Mouse (Mus musculus) kidney, postnatal 0 days (tissue): Measurements from ENCODE around the gene Ndfip2. TPM values are rescaled to one million over a fixed set of nuclear protein-coding genes. Genes with fewer than 3 reads are reported as not detected.

Experiments used
- ATAC-seq: fragments of 200-750 bp; cut with Nextera tagmentation; replicated peaks from 2 replicates; pipeline ENCODE4 v1.8.0; 2017; ENCODE audit warnings: low read depth, moderate number of reproducible peaks, moderate TSS enrichment, moderate library complexity; ENCODE audit not compliant: low FRiP score
- DNase-seq: peaks from one replicate; pipeline ENCODE4 v3.0.0-alpha.2; 2016; ENCODE audit warnings: low spot score
- H3K27ac ChIP-seq: fragments of 300-500 bp; sonication (generic); 2 replicates; pipeline ENCODE4 v1.5.1; 2014; ENCODE audit warnings: mild to moderate bottlenecking
- H3K27me3 ChIP-seq: fragments of 300-500 bp; sonication (generic); 2 replicates; pipeline ENCODE4 v1.6.1; 2014; ENCODE audit warnings: low read length, mixed read lengths; ENCODE audit not compliant: insufficient read depth
- H3K36me3 ChIP-seq: fragments of 300-500 bp; sonication (generic); 2 replicates; pipeline ENCODE4 v1.6.1; 2014; ENCODE audit warnings: low read length, mixed read lengths; ENCODE audit not compliant: insufficient read depth
- H3K4me1 ChIP-seq: fragments of 300-500 bp; sonication (generic); replicated peaks from 2 replicates; pipeline ENCODE4 v1.6.1; 2014; ENCODE audit warnings: antibody characterized with exemption, low read length, mixed read lengths; ENCODE audit not compliant: insufficient read depth
- H3K4me2 ChIP-seq: fragments of 300-500 bp; sonication (generic); 2 replicates; pipeline ENCODE4 v1.6.1; 2014; ENCODE audit warnings: mild to moderate bottlenecking, low read length, moderate library complexity, mixed read lengths
- H3K4me3 ChIP-seq: fragments of 300-500 bp; sonication (generic); replicated peaks from 2 replicates; pipeline ENCODE4 v1.5.1; 2014; ENCODE audit warnings: low read depth, low read length
- H3K9ac ChIP-seq: fragments of 300-500 bp; sonication (generic); 2 replicates; pipeline ENCODE4 v1.6.1; 2014; ENCODE audit warnings: low read depth, low read length
- H3K9me3 ChIP-seq: fragments of 300-500 bp; sonication (generic); replicated peaks from 2 replicates; pipeline ENCODE4 v1.6.1; 2016; ENCODE audit warnings: low read length, inconsistent platforms, mixed read lengths
- CTCF ChIP-seq: IDR thresholded peaks from 2 replicates; pipeline ENCODE4 v1.5.1; 2016; ENCODE audit warnings: antibody characterized with exemption, low read depth, mild to moderate bottlenecking, moderate library complexity
- WGBS: fragments of 180-500 bp; shearing (Covaris S2); extraction: QIAGEN DNeasy Blood & Tissue Kit; methylation state at CpG from one replicate; pipeline ENCODE4 v1.1.7; 2014; 5-methylcytosine and 5-hydroxymethylcytosine counted together
- polyA plus RNA-seq: library from polyadenylated mRNA; unstranded; fragments of >200 nt; fragmentation: Nextera tagmentation; extraction: Ambion mirVana; gene quantifications from 2 replicates; pipeline ENCODE4 v1.2.1, GENCODE M21; 2015

The Ndfip2 gene
- 96.7 and 99.0 TPM in 2 replicates for polyA plus RNA-seq

DNA sequence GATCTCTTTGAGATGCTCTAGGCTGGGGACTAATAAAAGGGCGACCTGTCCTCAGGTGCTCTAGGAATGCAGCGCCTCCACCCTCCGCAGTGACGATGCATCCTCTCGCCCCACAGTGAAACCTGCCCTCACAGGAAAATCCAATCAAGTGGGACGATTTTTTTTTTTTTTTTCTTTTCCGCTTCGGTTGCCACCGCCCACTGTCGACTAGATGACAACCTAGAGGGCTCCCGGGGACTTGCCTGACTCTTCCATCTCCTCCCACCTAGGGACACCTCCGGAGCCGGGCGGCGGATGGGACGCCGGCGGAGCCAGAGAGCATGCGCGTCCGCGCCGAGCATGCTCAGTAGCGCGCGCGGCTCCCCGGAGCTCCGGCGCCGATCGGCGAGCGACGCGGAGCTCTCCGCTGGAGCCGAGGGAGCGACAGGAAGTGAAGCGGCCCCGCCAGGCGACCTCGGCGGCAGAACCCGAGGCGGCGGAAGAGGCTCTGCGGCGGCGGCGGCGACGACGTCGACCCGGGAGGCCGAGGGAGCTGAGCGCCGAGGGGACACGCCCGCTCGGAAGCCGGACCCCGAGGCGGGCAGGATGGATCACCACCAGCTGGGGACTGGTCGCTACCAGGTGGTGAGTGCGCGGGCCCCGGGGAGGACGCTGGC lies at the start of gene Ndfip2:
TSS of gene Ndfip2 (plus strand) at position 195 of the 656 bp plus-strand sequence.
- peak within 1 kb of the TSS; percentile 77 for H3K4me2 ChIP-seq
- no peaks in the 10 kb centered on the region for H3K36me3 ChIP-seq
- TF ChIP-seq CTCF: no peak
- peak; percentile 88 for DNase-seq
- no peaks in the 10 kb centered on the region for H3K27me3 ChIP-seq
- no peaks in the 10 kb centered on the region for H3K4me1 ChIP-seq
- under 1% methylated on average over 65 of the region's 70 CpGs for WGBS
- peak within 1 kb of the TSS; percentile 95 for H3K9ac ChIP-seq
- peak; percentile 94 for ATAC-seq
- peak within 1 kb of the TSS; percentile 95 for H3K4me3 ChIP-seq
- peak within 1 kb of the TSS; percentile 93 for H3K27ac ChIP-seq
- H3K9me3 ChIP-seq: no peaks in the 10 kb centered on the region

DNA sequence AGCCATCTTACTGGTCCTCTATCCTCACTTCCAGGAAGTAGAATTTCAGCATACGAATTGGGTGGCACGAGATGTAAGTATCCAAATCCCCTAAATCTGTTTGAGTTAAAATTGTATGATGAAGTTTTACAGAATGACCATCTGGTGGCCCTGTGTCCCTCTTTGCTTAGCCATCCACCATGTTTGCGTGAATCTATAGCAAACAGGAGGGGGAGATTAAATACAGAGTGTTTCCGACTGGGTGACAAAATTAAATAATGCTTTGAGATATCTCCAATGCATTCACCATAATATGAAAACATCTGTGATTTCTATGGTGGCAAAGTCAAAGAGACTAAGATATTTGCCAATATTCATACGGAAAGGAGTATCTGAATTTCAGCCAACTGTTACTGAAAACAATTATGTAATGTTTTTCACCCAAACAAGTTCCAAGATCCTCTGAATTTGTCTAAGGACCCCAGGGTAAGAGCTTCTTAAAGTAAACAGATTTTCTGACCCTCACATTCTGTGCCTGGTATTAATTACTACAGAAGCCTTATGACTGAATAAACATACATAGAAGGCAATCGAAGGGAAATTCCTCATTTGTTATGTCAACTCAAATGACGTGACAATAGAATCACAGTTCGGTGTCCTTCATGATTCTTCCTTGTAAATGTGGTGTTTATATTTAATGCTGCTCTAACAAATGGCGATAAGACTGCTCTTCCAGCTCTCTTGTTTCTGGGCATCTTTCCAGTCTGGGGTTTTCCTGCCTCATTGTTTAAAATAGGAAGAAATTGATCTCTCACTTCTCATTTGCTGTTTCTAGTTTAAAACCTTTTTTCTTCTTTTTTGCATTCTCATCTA lies 38.6 kb upstream of the Ndfip2 start:
- WGBS: 62% methylated on average over 9 of the region's 9 CpGs

DNA sequence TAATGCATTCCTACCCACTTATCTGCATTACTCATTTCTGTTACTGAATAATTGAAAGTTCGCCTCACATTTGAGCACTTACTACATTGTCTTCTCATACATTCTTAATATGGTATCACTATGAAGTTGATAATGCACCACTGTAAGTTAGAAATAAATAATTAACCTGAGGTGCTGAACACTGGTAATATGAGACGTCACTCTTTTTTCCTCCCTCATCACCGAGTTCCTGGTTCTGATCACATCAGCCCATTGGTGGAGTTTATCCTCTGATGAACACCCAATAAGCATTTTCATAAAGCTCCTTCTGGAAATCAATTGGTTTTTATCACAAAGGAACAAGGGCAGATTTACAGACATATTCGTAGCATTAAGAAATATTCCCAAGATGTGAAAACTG lies 36.1 kb upstream of the Ndfip2 start:
- Histone ChIP-seq H3K4me1 (no peaks in the 10 kb centered on the region), H3K4me2 (no peak overlapping the region), H3K9me3 (no peaks in the 10 kb centered on the region), H3K36me3 (no peaks in the 10 kb centered on the region), H3K27ac (no peak overlapping the region), H3K4me3 (no peak overlapping the region), H3K9ac (no peak overlapping the region), H3K27me3 (no peaks in the 10 kb centered on the region)
- no peak for ATAC-seq
- WGBS: 61% methylated on average over 4 of the region's 4 CpGs
- TF ChIP-seq CTCF: no peak
- DNase-seq: no peak

More for the DNA sequence above, 38.6 kb upstream of the Ndfip2 start:
- Histone ChIP-seq H3K4me1 (no peaks in the 10 kb centered on the region), H3K9ac (no peak overlapping the region), H3K36me3 (no peaks in the 10 kb centered on the region), H3K4me3 (no peak overlapping the region), H3K27me3 (no peaks in the 10 kb centered on the region), H3K27ac (no peak overlapping the region), H3K9me3 (no peaks in the 10 kb centered on the region), H3K4me2 (no peak overlapping the region)
- TF ChIP-seq CTCF: no peak
- DNase-seq: peak; percentile 30
- ATAC-seq: no peak

DNA sequence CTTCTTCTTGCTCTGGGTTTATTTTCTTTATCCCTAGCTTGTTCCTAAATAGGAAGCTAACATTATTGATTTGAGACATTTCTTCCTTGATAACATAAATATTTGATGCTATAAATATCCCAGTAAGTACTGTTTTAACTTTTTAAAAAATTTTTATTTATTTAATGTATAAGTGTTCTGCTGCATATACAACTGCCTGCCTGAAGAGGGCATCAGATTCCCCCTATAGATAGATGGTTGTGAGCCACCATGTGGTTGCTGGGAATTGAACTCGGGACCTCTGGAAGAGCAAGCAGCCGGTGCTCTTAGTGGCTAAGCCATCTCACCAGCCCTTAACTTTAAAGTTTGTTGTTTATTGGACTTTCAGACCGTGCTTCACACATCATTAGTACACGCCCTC lies 32.6 kb upstream of the Ndfip2 start:
- no peak overlapping the region for H3K9ac ChIP-seq
- H3K4me3 ChIP-seq: no peak overlapping the region
- H3K36me3 ChIP-seq: no peaks in the 10 kb centered on the region
- no peaks in the 10 kb centered on the region for H3K9me3 ChIP-seq
- H3K4me1 ChIP-seq: no peaks in the 10 kb centered on the region
- peak; percentile 14; the same call in 1 of the 2 replicates for TF ChIP-seq CTCF
- H3K4me2 ChIP-seq: no peak overlapping the region
- no peaks in the 10 kb centered on the region for H3K27me3 ChIP-seq
- no peak for ATAC-seq
- DNase-seq: no peak
- WGBS: 83% methylated on average over 4 of the region's 4 CpGs
- H3K27ac ChIP-seq: no peak overlapping the region

DNA sequence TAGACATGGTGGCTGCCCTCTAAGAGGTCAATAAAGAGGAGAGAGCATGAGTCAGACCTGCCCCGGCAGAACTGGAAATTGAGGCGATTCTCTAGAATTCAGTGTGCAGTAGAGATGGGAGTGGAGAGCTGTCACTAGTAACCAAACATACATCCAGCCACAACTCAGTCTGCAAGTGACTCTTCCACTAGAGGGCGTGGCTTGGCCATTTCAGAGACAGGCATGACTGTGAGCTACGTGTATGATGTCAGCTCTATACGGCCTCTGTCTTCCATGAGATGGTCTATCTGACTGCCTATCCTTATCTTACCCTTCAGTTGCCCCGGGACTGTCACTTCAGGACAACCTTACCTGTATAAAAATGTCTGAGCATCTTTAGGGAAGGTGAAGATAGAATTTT lies 26.0 kb upstream of the Ndfip2 start:
- WGBS: 47% methylated on average over 6 of the region's 6 CpGs
- ATAC-seq: 0 out of 2 replicates have a peak, but pooled peaks have one; percentile 33
- TF ChIP-seq CTCF: peak; percentile 73

DNA sequence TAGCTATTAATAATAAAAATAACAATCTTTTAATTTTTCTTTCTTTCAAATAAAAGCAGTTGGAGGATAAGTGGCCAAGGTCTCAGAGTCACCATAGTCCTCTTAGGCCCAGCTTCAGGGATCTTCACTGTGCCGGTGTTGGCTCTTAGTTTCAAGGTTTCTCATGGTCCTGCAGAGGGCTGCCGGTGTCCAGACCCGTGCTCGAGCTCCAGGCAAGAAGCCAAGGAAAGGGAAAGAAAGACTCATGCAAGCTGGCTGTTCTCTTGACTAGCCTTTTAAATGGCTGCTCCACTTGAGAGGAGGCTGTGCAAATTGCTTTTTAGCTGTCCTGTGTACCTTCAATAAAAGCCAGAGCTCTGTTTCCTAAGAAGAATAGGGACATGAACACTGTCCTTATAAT lies 21.8 kb upstream of the Ndfip2 start:
- no peak for TF ChIP-seq CTCF
- H3K4me3 ChIP-seq: no peak overlapping the region
- H3K36me3 ChIP-seq: no peaks in the 10 kb centered on the region
- H3K9ac ChIP-seq: no peak overlapping the region
- H3K9me3 ChIP-seq: no peaks in the 10 kb centered on the region
- H3K4me1 ChIP-seq: no peaks in the 10 kb centered on the region
- 61% methylated on average over 4 of the region's 4 CpGs for WGBS
- DNase-seq (no peak), ATAC-seq (no peak)
- H3K4me2 ChIP-seq: no peak overlapping the region
- no peak overlapping the region for H3K27ac ChIP-seq
- H3K27me3 ChIP-seq: no peaks in the 10 kb centered on the region

More for the DNA sequence above, 26.0 kb upstream of the Ndfip2 start:
- Histone ChIP-seq H3K36me3 (no peaks in the 10 kb centered on the region), H3K9me3 (no peaks in the 10 kb centered on the region), H3K4me2 (no peak overlapping the region), H3K4me1 (no peaks in the 10 kb centered on the region), H3K27ac (no peak overlapping the region), H3K4me3 (no peak overlapping the region), H3K9ac (no peak overlapping the region), H3K27me3 (no peaks in the 10 kb centered on the region)
- DNase-seq: peak; percentile 55
